Mouse (Mus musculus): ENCODE data around the gene Gimap4.

Gimap4 gene

GRCm38 (mm10) chr6:48684319-48684718 is at the start of gene Gimap4:
Gene Gimap4, plus strand, starts transcription at chr6:48684549.
- DNase-seq (ENCODE audit: low spot score): no peak

DNA sequence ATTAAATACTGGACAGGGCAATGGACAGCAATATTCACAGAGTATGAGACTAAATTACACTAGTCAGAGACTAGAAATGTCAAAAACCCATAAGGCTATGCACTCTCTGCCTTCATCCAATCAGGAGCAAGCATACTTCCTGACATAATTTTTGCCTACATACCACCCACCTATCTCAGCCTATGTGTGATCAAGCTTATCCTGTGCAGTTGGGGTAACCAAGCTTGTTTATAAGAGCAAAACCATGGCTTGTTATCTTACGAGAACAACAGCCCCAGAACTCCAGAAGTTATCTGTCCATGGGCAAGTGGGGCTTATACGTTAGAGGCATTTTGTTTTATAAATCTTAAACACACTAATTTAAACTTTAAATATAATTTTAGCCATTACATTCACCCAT is 49.2 kb upstream of the Gimap4 start:
- DNase-seq (ENCODE audit: low spot score): no peak

DNA sequence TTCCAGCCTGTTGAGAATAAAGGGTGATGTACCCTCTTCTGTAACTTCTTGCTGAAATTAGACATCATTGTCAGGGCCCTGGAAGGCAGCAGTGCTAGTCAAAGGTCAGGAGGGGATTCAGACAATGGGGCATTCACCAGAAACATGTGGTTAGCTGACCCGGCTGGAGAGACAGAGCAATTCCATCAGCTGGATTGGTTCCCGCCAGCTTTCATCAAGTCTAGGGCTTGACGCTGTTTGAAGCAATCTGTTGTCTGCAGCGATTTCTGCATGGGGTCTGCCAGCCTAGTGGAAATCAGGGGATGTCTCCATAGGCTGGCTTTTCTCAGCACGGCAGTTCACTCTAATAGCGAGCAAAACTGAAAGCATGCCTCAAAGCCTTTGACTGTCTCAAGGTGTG is 47.8 kb upstream of the Gimap4 start:
- DNase-seq (ENCODE audit: low spot score): no peak

GRCm38 (mm10) chr6:48637811-48638500 is 46.4 kb upstream of the Gimap4 start:
- DNase-seq (ENCODE audit: low spot score): no peak

GRCm38 (mm10) chr6:48638553-48638952 is 45.8 kb upstream of the Gimap4 start:
- DNase-seq (ENCODE audit: low spot score): no peak

DNA sequence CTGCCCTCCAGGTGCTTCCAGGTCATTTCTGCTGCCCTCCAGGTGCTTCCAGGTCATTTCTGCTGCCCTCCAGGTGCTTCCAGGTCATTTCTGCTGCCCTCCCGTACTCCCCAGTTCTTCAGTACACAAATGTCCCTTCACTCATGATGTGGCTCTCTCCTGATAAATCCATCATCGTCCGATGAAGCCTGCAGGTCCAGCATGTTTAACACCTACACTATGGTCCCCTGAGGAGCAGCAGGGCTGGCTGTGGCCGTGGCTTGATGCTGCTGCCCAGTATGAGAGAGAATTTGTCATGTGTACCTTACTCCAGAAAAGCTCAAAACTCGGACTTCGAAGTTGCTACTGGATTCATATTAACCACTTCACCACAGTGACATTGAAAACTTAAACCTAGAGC is 43.0 kb upstream of the Gimap4 start:
- DNase-seq (ENCODE audit: low spot score): no peak

- DNase-seq (ENCODE audit: low spot score): no peak
Observed at GRCm38 (mm10) chr6:48642764-48643292, 41.5 kb upstream of the Gimap4 start.

DNA sequence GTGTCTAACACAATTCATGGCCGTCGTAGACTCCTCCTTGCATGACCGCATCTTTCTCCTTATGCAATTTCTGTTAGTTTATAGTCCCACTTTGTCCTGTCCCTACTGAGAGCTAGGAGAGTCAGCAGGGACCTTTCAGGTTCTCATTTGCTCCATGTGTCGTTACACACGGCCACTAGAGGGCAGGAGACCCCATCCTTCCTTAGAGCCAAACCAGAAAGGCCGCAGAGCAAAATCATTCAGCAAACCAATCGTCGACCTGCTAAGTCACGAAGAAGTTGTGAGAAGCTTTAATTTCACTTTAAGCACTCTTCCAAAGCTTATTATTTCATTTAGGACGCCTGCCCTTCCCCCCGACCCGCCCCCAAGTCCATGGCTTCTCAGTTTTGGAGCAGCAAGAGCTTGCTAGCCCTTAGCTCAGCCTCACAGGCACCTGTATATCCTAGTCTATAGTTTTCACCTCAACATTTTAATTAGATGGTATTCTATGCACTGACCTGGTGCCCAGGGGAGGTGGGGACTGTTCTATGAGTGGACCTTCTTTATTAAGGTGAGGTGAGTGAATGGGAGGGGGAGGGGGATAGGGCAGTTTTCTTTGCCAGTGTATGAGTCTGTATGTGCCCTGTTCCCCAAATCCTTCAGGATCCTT is 38.6 kb upstream of the Gimap4 start:
- peak; percentile 61 for DNase-seq (ENCODE audit: low spot score)

GRCm38 (mm10) chr6:48646309-48646690 is 38.0 kb upstream of the Gimap4 start:
- no peak for DNase-seq (ENCODE audit: low spot score)

DNA sequence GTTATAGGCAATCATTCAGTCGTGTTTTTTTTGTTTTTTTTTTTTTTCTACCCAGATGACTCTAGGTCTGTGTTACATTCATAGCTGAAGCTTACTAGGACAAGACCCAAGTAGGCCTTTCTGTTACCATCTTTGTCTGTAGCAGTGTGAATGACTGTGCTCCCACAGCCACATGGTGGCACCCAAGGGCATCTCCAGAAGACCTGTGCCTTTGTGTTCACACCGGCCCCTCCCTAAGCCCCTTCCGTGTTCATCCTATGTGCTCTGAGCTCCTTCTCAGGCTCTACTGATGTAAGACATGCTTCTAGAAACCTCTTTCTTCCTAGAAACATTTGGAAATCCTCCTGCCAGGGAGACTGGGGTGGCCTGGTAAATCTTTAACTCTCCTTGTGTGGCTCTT is 37.4 kb upstream of the Gimap4 start, which contains the start of gene Gimap8:
Gene Gimap8 (plus strand): TSS at position 240 of the 400 bp plus-strand sequence.
- peak; percentile 33 for DNase-seq (ENCODE audit: low spot score)

GRCm38 (mm10) chr6:48647611-48648010 is 36.7 kb upstream of the Gimap4 start:
- no peak for DNase-seq (ENCODE audit: low spot score)

DNA sequence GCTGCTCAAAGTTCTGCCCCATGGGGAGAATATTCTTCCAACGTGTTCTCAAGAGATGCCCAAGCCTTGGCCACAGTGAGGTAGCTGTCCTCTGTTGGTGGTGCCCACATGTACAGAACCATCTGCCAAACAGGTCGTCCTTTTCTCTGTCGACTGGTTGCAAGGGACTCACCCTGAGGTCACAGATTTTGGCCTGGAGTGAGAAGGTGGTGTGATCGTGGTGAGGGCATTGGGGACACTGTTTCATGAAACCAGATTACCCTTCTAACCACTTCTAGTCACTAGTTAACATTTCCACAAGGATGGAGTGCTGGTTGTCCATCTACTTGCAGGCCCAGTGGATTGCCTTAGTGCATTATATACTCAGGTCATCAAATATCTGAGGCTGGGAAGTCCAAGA is 35.6 kb upstream of the Gimap4 start:
- DNase-seq (ENCODE audit: low spot score): no peak

GRCm38 (mm10) chr6:48650041-48650440 is 34.3 kb upstream of the Gimap4 start:
- no peak for DNase-seq (ENCODE audit: low spot score)

GRCm38 (mm10) chr6:48658721-48659120 is 25.6 kb upstream of the Gimap4 start:
- no peak for DNase-seq (ENCODE audit: low spot score)

- DNase-seq (ENCODE audit: low spot score): no peak
Observed at GRCm38 (mm10) chr6:48664750-48665149, 19.6 kb upstream of the Gimap4 start.

DNA sequence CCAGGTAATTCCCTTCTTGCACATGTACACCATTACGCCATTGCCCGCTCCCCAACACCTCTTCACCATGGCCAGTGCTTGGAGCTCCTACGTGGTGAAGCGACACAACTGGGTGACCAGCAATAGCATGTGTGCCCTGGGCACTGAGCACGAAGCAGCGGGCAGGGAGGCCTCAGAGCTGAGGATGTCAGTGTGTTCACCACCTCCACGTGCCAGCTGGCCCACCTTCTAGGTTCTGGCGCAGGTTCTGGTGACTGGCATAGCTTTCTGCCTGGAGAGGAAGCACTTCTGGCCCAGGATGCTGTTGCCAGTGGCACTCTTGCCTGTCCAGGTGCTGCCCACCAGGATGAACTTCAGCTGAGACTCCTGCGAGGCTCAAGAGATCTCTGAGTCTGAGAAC is 18.9 kb upstream of the Gimap4 start:
- no peak for DNase-seq (ENCODE audit: low spot score)

- no peak for DNase-seq (ENCODE audit: low spot score)
Observed at GRCm38 (mm10) chr6:48666159-48666586, 18.2 kb upstream of the Gimap4 start.

DNA sequence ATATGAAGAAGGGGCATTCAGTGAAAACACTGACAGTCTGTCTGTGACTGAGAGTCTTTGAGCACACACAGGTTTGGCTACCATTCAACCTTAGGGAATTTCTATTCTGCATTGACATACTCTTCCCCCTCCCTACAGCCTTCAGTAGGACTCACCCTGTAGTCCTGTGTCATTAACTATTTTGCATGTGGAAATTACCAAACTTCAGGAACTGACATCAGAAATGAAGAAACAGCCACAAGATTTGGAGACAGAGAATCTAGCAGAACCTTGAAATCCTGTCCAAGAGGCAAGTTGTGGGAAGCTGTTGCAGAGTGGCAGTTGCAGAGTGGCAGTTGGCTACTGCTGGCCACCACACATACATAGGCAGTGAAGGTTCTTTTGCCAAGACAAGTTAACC is 16.3 kb upstream of the Gimap4 start:
- no peak for DNase-seq (ENCODE audit: low spot score)

DNA sequence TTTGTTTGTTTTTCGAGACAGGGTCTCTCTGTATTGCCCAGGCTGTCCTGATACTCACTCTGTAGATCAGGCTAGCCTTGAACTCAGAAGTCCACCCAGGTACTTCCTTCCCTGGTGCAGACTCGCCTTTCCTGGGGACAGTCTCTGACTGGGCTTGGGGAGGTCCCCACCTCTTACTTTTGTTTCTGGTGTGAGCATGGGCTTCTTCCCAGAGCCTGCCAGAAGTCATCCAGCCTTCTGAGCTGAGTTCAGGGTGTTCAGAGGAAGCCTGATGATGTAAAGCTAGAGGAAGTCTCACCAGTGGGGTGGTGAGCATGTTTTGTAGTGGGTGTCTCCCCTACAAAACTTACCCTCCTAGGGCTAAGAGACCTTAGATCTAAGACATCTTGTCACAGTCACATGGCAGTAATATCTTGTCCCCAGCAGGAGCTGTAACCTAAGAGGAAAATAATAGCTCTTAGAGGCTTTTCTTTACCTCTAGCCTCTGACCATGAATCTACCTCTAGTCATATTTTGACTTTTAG is 14.8 kb upstream of the Gimap4 start:
- DNase-seq (ENCODE audit: low spot score): no peak

GRCm38 (mm10) chr6:48674291-48675058 is 9.9 kb upstream of the Gimap4 start:
- DNase-seq (ENCODE audit: low spot score): no peak

DNA sequence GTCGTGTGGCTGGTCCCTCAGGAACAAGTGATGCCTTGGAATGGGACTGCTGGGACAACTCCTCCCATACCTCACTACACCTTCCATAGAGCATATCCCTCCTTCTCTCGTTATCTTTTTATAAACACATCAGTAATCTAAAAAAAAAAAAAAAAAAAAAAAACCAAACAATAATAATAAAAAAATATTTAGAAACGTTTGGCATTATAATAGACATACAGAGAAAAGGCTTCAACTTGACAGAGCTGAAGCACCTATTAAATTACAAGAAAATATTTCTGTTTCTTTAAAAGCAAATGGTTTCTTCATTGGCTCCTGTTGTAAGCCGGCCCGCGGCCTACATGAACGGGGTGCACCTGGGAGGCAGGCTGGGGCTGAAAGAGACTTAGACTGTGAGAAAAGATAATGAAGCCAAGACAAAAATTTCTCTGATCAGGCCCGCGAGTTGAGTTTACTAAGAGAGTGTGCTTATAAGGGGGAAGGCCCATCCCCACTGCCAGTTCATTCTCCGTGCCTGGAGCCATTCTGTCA is 8.9 kb upstream of the Gimap4 start:
- DNase-seq (ENCODE audit: low spot score): peak; percentile 20

Data from ovary, postnatal 36 days (tissue).